Mouse (Mus musculus) Muller cell, postnatal 12 days (primary cell): ENCODE measurements at regions not wholly inside any gene's neighbourhood (a gene's known extent, or its start where the extent isn't known, plus 50 kb on each side); places are given as distances from the start of the nearest gene placed in this dataset.

Source experiments
- DNase-seq: peaks from one replicate; pipeline ENCODE4 v3.0.0-alpha.2; 2015; ENCODE audit errors: inconsistent ontology term

DNA sequence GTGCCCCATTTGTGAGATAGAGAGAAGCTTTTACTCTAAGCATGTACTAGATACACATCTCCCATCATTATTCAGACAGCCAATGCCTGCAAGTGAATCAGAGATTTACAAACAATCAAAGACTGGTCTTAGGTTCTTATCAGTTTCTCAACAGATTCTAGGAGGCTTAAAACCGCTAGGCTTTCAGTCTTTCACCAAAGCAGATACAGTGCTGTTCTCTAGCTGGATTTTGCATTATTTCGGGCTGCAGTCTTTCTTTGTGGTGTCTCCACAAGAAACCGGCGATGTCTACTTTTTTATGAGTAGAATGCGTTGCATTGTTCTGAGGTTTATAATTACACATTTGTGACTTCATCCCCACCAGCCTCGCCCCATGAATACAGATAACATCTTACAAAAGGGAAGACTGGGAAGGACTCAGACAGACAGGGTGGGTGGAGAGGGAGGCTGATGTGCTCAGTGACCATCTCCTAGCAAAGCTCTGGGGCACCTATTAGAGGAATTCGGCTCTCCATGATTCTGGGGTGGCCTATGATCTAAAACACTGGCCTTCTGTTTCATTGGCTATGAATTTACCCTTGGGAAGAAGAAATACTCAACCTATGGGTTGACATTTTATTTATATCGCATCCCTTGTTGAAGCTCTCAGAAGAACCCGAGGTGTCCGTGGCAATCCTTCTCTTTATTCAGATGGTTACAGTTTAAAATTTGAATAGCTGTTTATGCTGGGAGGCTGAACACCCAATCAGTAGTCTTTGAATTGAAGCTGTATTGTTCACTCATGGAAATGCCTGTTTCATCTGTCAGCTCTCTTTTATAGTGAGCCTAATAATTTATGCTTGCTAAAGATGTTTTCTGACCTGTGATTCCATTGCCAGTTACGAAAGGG, 343.8 kb downstream of the Tmem161b start:
- DNase-seq = peak; percentile 16

DNA sequence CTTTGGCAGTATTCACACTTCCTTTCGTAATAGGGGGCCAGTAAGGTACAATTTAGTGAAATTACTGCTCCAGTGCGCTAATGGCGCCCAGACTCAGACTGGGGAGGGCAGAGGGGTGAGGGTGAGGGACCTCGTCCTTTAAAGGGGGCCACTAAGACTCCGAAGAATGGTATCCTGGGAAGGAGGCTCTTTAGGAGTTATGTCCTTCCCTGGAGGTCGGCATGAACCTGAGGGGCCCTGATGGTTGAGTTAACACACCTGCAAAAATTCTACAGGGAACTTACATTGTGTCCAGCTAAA, 344.4 kb downstream of the Tmem161b start:
- DNase-seq = no peak

DNA sequence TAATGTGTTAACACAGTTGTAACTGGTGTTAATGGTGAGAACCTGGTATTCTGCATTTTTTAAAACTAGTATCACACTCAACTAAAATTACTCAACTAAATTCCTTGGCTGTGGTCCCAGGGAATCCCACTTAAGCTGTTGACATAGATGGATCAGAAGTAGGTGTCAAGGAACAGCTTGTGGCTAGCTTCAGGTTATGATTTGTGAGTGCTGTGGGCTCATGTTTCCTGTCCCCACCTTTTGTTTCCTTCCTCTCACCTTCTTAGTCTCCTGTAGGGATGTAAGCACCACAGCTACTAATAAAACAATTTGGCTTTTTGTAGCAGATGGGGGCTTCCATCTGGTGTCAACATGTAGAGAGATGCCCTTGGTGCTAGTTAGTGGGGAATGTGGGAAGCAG, 347.3 kb downstream of the Tmem161b start:
- peak; percentile 4 for DNase-seq

DNA sequence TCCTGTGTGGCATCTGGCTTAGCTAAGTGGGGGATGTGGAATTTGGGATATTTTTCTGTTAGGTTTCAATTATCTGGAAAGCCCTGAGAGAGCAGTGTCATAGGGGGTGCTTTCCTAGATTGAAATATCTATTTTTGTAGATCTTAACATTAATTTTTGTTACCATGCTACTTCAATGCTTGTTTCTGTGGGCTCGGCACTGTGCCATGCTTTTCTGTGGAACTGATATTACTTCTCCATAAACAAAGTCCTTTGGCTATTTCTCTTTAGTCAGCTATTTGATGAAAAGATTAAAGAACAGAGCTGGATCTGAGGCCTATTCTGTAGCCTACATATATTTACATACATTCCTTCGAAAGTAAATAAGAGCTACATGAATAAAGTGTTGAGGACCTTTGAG, 348.1 kb downstream of the Tmem161b start:
- no peak for DNase-seq

DNA sequence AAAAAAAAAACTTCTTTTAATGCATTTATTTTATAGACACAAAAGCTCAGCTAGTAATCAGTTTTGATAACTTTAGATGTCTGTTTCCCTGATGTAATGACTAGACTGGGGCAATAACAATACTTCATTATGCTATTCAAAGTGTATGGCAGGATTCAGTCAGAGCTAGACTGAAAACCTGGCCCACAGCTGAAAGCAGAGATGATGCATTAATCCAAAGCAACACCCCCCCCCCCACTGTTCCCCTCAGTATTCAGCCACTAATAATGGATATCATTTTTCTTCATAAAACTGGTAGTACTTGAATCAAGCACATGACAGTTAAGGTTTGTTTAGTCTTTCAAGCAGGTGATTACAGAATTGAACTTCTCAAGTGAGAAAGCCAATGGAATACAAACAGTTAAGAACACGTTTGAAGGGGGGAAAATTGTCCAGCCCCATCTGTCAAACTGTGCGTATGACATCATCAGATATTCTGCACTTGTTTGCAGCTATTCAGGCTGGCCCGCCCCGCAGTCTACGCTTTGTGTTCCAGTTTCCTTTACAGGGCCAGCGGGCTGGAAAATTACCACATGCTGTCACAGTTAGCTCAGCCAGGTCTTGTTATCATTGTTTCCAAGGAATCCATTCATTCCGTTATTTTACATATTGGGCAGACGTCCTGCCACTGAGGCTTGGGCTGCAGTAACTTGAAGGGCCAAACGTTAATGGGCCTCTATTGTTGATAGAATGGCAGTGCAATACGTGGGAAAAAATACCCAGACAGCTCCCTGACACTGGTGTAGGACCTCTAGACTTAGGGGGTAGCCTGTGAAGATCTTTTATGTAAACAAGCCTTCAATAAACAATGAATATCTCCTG, 349.1 kb downstream of the Tmem161b start:
- peak; percentile 97 for DNase-seq

DNA sequence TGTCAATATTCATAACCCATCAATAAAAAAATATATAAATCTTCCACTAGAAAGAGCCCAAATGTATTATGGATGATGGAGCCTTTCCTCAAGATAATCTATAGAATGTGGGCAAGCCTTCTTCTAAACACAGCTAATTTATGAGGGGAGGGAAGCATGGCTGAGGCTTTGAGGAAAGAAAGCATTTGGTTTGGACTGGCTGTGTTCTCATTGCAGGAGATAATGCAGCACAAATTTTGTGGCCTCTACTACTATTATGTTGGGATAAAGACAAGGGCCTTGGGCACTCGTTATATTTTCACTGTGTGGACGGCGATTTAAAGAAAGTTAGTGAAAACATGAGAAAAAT, 349.7 kb downstream of the Tmem161b start:
- DNase-seq = no peak

DNA sequence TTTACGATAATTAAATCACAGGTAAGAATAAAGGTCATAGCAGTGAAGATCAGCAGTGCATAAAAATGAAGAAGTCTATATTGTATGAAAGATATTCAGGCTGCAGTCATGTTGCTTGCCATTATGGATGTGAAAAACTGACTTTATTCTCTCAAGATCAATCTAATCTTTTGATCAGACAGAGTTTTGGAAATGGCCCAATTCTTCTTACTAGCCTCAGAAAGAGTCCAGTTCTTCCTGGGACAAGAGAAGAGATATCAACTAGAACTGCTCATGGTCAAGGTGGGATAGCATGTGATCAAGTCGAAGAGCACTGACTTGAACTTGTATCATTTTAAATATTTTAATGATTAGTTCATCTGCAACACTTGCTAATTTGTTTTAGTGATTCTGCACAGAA, 350.1 kb downstream of the Tmem161b start:
- no peak for DNase-seq

DNA sequence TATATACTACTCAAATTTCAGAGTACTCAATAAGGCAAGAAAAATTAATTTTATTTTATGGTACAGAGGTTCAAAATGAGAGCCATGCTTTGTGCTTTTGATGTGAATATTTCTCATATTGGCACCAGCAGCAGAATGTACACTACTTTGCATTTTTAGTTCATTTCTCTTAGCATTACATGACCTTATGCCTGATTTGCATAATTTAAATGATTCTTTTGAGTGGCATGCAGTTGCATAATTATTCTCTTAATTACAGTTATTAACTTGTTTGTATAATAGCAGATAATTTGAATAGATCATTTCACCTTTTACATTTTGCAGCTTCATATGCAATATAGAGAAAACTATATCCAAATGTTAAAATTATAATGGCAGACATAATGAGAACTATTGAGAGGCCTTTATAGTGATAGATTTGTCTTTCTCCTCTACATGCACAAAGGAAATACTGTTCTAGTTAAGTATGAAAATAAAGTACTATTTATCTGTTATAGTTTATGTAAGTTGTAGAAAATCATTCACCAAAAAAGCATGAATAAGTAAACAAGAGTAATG, 374.6 kb downstream of the Tmem161b start:
- DNase-seq = no peak

DNA sequence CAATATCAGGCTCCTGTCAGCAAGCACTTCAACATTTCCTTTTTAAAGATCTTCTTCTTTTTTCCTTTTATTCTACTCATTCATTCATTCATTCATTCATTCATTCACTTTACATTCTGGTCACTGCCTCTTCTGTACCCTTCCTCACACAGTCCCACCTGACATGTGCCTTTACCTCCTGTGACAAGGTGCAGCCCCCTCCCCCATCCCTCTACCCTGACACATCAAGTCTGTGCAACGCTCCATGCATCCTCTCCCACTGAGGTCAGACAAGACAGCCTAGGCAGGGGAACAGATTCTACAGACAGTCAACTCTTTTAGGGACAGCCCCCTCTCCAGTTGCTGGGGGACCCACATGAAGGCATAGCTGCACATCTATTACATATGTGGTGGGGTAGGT, 380.5 kb downstream of the Tmem161b start:
- no peak for DNase-seq

DNA sequence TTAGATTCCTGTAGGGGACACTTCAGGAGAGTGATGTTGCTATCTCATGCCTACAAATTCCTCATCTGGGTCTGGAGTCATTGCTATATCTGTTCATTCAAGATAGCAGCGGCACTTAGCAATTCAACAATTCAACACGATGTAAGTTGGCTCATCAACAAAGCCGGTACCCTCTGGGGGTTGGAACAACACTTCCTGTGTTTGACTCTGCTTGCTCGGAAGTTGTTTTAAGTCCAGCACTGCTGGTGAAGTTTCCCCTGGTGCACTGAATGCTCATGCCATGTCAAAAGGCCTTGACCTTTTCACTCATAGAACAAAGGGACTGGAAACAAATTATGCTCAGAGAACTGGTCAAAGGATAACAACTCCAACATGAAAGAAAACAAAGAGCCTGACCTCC, 390.4 kb downstream of the Tmem161b start:
- DNase-seq = no peak

DNA sequence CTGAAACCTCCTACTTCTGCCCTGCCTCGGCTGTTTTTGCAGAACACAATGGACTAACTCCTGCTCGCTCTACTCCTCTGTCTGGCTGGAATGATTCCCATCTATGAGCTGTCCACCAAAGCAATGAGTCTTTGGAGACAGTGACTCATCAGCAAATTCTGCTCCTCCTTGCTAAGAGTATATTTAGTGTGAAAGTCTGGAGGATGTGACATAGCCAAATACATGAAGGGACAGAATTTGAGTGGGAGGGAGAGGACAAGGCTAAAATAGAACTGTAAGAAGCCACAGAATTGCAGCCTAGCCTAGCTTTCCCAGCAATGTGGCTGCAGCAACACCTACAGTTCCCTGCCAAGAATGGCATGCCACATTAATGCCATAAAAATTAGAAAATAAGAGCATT, 390.9 kb downstream of the Tmem161b start:
- peak; percentile 94 for DNase-seq

DNA sequence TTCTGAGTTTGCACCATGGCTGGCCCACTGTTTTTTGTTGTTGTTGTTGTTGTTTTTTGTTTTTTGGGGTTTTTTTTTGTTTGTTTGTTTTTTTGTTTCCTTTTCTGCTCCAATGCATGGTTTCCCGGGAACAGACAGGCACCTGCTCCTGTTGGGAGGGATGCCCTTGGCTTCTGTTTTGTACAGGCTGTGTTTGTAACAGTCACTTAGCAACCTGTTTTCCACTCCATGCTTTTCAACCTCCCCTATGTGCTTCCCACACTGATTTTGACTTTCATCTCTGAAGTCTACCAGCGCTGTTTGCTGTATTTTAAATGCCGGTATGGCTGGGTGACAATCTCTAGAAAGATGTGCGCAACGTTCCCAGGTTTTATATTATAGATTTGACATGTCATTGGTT, 402.6 kb downstream of the Tmem161b start:
- no peak for DNase-seq

DNA sequence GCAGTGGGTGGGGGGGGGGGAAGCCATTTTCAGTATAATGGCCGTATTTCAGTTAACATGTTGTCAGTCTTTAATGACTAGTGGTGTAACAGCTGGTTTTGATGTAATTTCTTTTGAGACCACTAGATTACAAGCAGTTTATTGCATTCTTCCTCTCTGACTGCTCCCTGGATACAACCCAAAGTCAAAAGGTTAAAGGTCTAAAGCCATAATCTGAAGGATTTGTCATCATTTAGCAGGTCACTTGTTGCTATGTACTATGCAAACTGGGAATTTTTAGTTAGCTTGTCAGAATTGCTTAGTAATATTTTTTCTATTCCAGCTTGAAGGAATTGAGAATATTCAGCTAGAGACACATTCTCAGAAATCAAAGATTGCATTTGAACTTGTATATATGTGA, 403.4 kb downstream of the Tmem161b start:
- no peak for DNase-seq

DNA sequence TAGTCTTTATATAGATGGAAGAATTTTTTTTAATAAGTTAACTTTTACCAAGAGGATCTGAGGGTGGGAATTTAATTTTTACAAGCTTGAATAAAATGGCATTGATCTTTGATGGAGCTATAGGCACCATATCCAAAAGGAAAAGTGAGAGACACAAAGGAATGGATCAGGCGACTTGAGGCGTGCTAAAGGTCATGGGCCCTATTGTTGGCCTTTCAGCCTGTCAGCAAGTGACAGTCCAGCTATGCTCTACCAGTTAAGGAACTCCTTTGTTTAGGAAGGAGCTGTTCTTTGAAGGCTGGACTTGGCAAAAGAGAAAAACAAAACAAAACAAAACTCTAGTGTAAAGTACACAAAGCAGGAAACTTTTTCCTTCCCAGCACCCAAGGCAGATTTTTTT, 403.8 kb downstream of the Tmem161b start:
- no peak for DNase-seq

DNA sequence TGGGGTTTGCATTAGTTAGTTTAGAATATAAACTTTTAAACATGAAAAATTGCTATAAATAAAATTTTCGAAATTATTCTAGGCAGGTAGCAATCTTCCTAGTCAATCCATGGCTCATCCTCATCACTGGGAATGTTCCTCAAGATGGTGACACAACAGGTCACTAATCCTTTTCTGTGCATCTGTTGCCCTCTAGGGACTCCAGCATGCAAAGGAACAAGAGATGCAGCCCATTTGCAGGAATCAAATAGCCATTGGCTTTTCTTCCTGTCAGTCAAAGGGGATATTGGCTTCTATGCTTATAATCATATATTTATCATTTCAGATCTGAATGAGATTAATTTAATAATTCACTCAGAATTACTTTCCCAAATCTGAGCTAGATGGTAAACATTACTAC, 404.3 kb downstream of the Tmem161b start:
- DNase-seq = peak; percentile 42

DNA sequence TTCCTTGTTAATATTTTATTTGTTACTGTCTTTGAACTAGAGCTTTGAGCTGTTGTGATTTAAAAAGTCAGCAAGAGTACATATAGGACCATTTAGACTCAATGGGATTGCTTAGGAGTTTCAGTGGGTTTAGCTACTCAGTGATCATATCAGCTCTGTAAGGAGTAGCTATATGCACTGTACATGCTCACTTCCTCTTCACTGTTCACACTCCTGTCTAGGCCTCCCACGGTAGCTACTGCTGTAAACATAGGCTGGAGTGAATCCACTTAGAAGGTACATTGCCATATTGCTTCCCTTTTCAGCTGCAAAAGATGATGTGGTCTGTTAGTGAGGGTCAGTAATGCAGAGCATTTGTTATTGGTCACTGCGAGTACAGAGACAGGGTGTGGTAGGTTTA, 408.6 kb downstream of the Tmem161b start:
- DNase-seq = no peak

DNA sequence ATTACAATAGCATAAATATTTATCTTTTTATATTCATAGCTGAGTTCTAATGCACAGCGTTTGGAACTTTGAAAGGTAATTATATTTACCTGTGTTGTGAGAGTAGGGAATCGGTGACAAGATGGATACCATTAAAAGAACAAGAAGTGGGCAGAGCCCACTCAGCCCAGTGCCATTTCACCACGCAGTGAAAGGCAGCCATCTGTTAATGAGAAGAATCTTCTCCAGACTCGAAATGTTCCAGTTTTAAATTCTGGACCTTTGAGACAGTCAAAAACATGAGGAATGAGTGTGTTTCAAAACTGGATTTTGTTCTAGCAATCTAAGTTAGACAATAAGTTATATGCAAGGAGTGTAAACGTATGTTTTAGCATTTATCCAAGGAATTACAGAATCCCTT, 410.4 kb downstream of the Tmem161b start:
- DNase-seq = no peak

DNA sequence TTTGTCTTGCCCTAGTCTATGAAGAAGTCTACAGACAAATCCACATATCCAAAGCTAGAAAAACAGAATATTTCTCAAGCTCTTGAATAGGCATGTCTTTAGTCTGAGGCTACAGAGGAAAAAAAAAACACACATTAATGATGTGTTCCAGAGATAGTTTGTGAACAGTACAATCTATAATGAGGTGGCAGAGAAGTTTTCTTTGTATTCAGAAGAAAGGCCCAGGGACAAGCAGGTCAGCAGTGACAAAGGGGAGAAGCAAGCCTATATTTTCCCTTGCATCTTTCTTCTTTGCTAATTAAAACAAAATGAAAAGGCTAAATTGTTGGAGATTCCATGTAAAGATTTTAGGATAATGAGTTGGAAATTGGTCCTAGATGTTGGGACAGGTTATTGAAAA, 414.7 kb downstream of the Tmem161b start:
- DNase-seq = no peak

DNA sequence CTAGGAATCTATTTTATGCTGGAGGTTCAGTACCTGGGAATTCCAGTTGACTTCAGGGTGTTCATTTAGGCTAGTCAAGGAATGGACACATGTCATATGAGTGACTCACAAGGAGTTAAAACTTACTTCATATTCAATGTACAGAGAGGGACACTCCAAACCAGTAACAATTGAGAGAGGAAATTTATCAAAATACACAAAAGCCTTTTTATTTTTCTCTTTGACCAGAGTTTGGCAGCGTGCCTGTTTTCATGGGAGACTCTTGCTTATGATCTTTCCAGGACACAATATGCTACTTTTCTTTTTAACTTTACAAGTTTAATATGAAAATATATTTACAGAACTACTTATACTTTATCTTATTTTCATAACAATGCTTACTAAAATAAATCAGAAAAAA, 415.5 kb downstream of the Tmem161b start:
- DNase-seq = no peak

DNA sequence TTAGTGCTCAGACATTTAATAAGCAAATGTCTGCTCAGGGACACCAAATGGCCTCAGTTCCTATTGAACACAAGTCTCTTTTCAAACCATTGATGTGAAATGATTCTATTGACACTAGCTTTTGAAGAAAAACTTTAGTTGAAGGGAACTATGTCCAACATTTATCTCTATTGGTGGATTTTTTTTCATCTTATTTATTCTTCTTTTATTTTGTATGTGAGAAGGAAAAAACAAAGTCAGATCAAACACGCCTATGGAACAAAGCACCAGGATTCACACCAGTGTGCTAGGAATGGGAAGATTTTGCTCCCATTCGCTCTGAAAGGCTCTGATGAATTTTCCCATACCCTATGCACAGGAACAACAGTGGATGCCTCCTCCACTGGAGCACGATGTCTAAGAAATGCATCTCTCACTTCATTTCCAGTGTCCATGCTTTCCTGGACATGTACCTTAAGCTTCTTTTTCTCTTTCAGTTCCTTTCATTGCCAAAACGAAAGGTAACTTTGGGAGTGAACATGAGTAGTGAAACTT, 416.4 kb downstream of the Tmem161b start:
- DNase-seq = no peak

DNA sequence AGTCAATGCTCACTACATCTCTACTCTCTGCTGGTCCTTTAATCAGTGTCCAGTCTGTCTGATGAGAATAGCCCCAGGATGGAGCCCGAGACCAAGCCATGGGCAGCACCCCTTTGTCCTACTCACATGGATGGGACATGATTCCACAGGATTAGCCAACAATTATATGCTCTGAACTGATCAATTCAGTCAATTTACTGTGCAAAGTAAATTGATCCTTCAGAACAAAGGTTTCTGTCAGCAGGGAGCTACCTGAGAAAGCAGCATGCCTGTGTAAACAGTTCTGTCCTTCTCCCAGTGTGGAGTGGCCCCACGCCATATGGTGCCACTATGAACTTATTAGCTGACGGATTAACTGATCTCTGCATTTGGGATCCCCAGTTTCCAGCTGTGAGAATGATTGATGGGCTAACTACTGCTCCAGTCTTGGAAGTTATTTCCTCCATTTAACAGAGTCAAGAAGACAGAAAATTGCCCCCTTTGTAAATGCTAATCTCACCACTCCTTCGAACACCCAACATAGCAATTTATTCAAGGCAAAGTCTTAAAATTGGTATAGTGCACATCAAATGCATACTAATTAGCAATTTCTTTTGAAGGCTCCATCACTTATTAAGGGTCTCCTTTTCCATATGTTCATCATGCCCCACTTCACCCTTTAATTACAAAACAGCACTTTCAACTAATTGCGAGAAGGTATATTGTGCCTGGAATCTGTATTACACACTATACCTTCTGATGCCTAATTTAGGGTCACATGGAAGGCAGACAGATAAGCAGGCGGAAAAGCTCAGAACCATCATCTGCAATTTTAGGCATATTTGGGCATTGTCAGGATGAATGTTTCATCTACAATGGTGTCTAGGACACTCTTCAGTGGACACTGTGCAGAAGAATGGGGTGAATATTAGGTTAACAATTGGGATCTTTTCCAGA, 417.3 kb downstream of the Tmem161b start:
- DNase-seq = no peak

DNA sequence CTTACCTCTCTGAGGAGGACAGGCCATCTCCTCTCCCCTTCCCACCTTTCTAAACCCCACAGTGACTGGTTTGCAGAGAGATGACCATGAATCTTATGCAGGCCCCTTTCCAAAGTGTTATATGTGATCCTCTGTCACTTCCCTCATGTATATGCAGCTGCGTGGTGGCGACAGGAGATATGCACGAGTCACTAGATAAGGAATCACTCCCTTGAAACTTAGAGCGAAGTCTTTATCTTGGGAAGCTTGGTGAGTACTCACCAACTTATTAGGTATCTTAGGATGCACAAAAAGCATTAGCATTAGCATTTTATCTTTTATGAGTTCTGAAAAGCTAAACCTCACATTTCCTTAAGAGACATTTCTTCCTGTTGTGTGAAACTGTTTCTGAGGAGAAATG, 421.9 kb downstream of the Tmem161b start:
- DNase-seq = no peak
